Mouse (Mus musculus) neural tube, embryonic 13.5 days (tissue): Measurements from ENCODE around the gene Hoxb8. TPM values are rescaled to one million over a fixed set of nuclear protein-coding genes. Genes with fewer than 3 reads are reported as not detected.

Experiments
- ATAC-seq: fragments of 200-750 bp; cut with Nextera tagmentation; 2 replicates; pipeline ENCODE4 v1.8.0; 2017; ENCODE audit warnings: low read depth, mild to moderate bottlenecking, moderate TSS enrichment, moderate library complexity
- H3K27ac ChIP-seq: fragments of 300-500 bp; sonication (generic); replicated peaks from 2 replicates; pipeline ENCODE4 v1.5.1; 2015; ENCODE audit warnings: moderate library complexity, mild to moderate bottlenecking, inconsistent platforms
- H3K27me3 ChIP-seq: fragments of 300-500 bp; sonication (generic); 2 replicates; pipeline ENCODE4 v1.6.1; 2015; ENCODE audit warnings: mild to moderate bottlenecking, inconsistent platforms
- H3K36me3 ChIP-seq: fragments of 300-500 bp; sonication (generic); 2 replicates; pipeline ENCODE4 v1.6.1; 2015; ENCODE audit warnings: mild to moderate bottlenecking, inconsistent platforms
- H3K4me1 ChIP-seq: fragments of 300-500 bp; sonication (generic); replicated peaks from 2 replicates; pipeline ENCODE4 v1.6.1; 2015; ENCODE audit warnings: inconsistent platforms
- H3K4me2 ChIP-seq: fragments of 300-500 bp; sonication (generic); 2 replicates; pipeline ENCODE4 v1.6.1; 2015; ENCODE audit warnings: inconsistent platforms, mild to moderate bottlenecking, moderate library complexity
- H3K4me3 ChIP-seq: fragments of 300-500 bp; sonication (generic); 2 replicates; pipeline ENCODE4 v1.5.1; 2015; ENCODE audit warnings: mild to moderate bottlenecking, inconsistent platforms
- H3K9ac ChIP-seq: fragments of 300-500 bp; sonication (generic); 2 replicates; pipeline ENCODE4 v1.6.1; 2015; ENCODE audit warnings: moderate library complexity, mild to moderate bottlenecking, inconsistent platforms
- H3K9me3 ChIP-seq: fragments of 300-500 bp; sonication (generic); 2 replicates; pipeline ENCODE4 v1.6.1; 2016; ENCODE audit warnings: inconsistent platforms
- WGBS: fragments of 180-500 bp; shearing (Covaris S2); methylation state at CpG from one replicate; pipeline ENCODE4 v1.1.7; 2015; 5-methylcytosine and 5-hydroxymethylcytosine counted together
- polyA plus RNA-seq: library from polyadenylated mRNA; unstranded; fragments of >200 nt; fragmentation: Nextera tagmentation; extraction: Ambion mirVana; gene quantifications from 2 replicates; pipeline ENCODE4 v1.2.1, GENCODE M21; 2015

Gene Hoxb8
- polyA plus RNA-seq, 1 experiment from 2014 or later: 81.7 TPM

DNA sequence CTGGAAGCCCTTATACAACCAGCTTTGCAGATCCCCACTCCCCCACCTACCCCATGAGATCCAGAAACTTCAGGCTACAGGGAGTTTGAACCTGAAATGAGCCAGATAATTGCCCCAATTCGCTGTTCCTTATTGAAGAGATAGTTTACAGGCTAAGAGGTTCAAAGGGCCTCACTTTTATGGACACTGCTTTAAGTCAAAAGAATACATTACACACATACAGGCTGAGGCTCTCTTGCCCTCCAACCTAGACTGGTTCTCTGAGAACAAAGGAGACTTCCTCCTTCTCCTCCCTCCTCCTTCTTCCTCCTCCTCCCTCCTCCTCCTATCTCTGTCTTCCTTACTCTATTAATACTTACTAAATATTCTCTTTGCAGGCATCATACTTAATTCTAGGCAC lies 22.2 kb upstream of the Hoxb8 start:
- Histone ChIP-seq H3K9ac (0 out of 2 replicates have a peak overlapping the region, but pooled peaks have one; percentile 1), H3K27me3 (peaks cover 50% of the 10 kb centered on the region), H3K27ac (peak overlapping the region; percentile 67), H3K9me3 (no peaks in the 10 kb centered on the region), H3K4me2 (no peak overlapping the region), H3K4me3 (no peak overlapping the region), H3K4me1 (peaks cover 98% of the 10 kb centered on the region), H3K36me3 (no peaks in the 10 kb centered on the region; the same call in 1 of the 2 replicates)
- no peak for ATAC-seq
- 7% methylated on average over 1 of the region's 1 CpGs for WGBS

DNA sequence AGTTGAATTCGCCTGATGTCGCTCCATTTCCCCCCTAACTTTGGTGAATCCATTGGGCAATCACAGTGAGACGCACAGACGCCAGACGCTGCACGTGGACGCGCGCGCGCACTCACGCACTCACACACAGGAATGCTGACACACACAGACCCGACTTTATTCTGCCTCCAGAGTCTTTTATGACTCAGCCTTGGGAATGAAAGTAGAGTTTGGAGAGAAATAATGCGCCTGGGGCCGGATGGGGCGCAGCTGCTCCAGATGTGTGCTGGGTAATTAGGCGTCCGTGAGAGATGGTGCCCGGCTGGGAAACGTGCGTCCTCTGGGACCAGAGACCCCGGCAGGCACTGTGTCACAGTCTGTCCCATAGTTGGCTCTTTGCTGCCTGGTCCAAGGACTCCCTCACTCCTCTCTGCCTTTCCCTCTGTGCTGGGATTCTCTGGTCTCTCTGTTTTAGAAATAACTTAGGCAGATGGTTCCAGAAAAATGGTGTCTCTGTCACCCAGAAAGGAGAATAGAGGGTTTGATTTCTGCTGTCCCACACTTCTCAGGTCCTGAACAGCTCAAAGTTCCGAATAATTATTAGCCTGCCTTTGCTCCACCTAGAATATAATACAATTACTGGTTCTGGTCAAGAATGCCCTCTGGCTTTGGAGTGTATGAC lies 21.3 kb upstream of the Hoxb8 start:
- peak; percentile 40 for ATAC-seq
- Histone ChIP-seq H3K9ac (no peak overlapping the region), H3K4me2 (peak overlapping the region; percentile 43), H3K27me3 (peaks cover 47% of the 10 kb centered on the region), H3K4me1 (peaks cover 98% of the 10 kb centered on the region), H3K27ac (peak overlapping the region; percentile 67), H3K4me3 (peak overlapping the region; percentile 17; the same call in 1 of the 2 replicates), H3K36me3 (peaks cover 6% of the 10 kb centered on the region; the same call in 1 of the 2 replicates), H3K9me3 (no peaks in the 10 kb centered on the region)
- 3% methylated on average over 23 of the region's 23 CpGs for WGBS

DNA sequence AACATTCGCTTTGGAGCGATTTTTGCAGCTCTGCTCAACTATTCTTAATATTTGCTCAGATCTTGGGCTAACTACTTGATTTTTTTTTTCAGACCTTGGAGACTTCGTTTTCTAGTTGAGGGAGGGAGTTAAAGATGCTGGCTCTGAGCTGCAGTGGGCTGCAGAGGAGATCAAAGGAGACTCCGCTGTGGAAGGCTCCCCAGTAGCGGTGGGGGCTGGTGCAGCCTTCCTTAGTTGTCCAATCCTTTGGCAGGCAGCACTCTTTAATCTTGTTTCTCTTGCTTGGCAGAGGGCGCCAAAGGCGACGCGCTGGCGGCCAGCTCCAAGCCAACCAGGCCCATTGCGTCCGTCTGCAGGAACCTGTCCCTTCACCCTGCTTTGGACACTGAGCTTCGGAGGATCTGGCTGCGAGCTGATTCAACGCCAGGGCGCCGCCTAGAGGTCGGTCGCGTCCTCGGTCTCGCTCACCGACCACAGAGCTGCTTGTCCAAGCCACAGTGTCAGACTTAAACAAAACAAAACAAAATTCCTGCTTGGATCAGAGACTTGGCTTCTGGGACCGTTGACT lies 20.3 kb upstream of the Hoxb8 start:
- Histone ChIP-seq H3K4me1 (peaks cover 98% of the 10 kb centered on the region), H3K27me3 (peaks cover 49% of the 10 kb centered on the region), H3K36me3 (peaks cover 6% of the 10 kb centered on the region; the same call in 1 of the 2 replicates), H3K9me3 (no peaks in the 10 kb centered on the region), H3K4me3 (peak overlapping the region; percentile 10; the same call in 1 of the 2 replicates), H3K4me2 (peak overlapping the region; percentile 41), H3K27ac (peak overlapping the region; percentile 67), H3K9ac (peak overlapping the region; percentile 58)
- 0 out of 2 replicates have a peak, but pooled peaks have one; percentile 20 for ATAC-seq
- WGBS: 3% methylated on average over 24 of the region's 24 CpGs

DNA sequence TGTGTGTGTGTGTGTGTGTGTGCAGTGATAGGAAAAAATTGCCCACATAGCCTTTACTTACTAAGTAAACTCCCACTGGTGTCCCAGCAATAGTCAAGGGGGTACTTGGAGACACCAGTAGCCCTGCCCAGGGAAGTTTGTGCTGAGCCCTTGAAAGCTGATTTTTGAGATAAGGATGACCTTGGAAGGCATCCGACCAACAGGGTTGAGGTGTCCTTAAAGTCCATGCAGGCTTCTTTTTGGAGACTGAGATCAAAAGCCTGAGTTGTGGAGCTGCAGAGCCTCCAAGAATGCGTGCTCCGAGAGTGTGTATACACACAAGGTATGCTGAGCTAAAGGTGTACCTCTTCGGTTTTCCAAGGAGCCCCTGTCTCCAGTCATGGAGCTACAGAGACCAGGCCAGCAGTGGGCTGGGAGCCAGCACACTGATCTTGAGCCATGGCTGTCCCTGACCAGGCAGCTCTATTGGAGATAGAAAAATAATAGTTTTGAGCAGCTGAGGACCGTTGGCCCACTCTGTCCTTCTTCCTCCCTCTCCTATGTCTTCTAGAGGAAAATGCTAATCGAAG lies 19.4 kb upstream of the Hoxb8 start:
- 27% methylated on average over 6 of the region's 6 CpGs for WGBS
- Histone ChIP-seq H3K4me2 (no peak overlapping the region), H3K27me3 (peaks cover 47% of the 10 kb centered on the region), H3K4me3 (no peak overlapping the region), H3K9me3 (no peaks in the 10 kb centered on the region), H3K27ac (no peak overlapping the region), H3K9ac (no peak overlapping the region), H3K4me1 (peaks cover 98% of the 10 kb centered on the region), H3K36me3 (peaks cover 6% of the 10 kb centered on the region; the same call in 1 of the 2 replicates)
- ATAC-seq: no peak

DNA sequence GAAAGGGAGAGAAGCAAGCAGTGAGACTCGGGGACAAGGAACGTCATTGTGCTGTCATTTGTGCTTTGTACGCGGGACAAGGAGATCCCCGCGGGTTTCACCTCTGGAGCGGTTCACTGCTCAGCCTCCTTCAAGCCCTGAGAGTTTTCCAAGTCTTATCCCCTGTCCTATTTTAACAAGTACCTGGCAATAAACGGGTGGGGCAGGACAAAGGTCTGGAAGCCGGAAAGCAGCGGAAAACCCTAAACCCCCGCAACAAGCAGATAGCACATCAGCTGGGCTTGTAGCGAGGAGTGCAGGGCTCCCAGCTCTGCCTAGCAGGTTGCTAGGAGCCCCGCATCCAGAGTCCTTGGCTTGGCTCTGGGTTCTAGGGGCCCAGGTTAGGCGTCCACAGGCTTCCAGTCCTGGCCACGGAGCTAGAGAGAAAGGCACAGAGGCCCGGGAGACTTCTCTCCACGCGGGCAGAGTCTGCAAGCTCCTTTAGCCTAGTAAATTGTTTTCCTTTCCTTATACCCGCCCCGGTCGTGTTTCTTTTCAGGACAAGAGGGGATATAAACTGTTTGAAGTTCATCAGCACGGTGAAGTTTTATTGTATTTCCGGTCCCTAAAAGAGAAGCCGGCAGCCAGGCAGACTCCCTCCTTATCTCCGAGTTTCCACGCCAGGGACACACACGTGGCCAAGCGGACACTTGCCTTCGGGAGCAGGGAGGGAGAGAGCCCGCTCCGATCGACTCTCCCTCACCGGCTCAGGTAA lies 17.9 kb upstream of the Hoxb8 start:
- 7% methylated on average over 33 of the region's 33 CpGs for WGBS
- no peaks in the 10 kb centered on the region for H3K9me3 ChIP-seq
- ATAC-seq: no peak
- H3K27ac ChIP-seq: peak overlapping the region; percentile 30
- H3K4me2 ChIP-seq: peak overlapping the region; percentile 48
- peak overlapping the region; percentile 63 for H3K9ac ChIP-seq
- H3K4me1 ChIP-seq: peaks cover 93% of the 10 kb centered on the region
- peak overlapping the region; percentile 10 for H3K4me3 ChIP-seq
- H3K36me3 ChIP-seq: peaks cover 6% of the 10 kb centered on the region; the same call in 1 of the 2 replicates
- peaks cover 33% of the 10 kb centered on the region for H3K27me3 ChIP-seq

DNA sequence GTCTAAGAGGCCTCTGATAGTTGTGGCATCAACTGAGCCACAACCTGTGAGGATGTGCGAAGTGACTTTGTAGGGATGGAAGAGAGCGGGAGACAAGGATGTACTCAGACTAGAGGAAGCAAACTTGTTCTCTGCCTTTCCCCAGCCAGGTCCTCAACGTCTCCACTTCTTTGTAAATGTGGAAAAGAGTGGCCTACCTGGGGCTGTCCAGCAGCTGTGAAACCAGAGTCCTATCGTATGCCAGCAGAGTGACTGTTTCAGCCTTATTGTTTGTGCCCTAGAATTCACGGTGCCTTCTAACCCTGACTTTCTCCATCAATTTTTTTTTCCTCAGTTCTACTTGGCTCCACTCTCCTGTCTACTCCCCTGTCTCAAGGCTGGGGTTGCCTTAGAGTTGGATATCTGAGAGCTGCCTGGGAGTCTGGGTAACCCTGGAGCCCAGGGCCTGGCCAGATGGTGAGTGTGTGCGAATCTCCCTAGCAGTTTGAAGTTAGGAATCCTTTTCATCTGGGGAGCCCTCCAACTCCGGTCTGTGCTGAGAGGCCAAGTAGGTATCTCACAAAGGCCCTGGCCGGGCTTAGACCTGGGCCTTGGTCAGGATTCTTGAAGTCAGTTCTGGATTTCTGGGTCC lies 17.2 kb upstream of the Hoxb8 start:
- H3K27me3 ChIP-seq: peaks cover 29% of the 10 kb centered on the region
- no peak for ATAC-seq
- peaks cover 6% of the 10 kb centered on the region; the same call in 1 of the 2 replicates for H3K36me3 ChIP-seq
- H3K27ac ChIP-seq: peak overlapping the region; percentile 53; the same call in 1 of the 2 replicates
- peaks cover 93% of the 10 kb centered on the region for H3K4me1 ChIP-seq
- H3K4me3 ChIP-seq: peak overlapping the region; percentile 10; the same call in 1 of the 2 replicates
- H3K4me2 ChIP-seq: peak overlapping the region; percentile 48
- 27% methylated on average over 8 of the region's 8 CpGs for WGBS
- peak overlapping the region; percentile 63 for H3K9ac ChIP-seq
- H3K9me3 ChIP-seq: no peaks in the 10 kb centered on the region

DNA sequence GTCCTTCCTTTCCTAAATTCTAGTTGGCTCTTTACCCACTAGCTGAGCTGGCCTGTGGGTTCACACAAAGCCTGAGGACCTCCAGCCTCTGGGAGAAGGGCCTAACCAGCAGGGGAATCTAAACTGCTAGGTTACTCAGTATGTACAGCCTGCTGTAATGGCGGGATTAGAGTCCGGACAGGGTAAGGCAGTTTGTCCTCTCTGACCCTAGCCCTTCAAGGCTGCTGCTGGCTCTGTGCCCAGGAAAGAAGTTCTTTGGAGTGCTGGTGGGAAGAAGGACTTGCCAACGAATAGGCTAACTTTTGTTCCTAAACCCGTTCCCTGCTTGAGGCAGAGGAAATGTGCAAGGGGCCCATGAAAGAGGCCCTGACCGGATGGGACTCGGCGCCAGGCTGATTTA lies 15.8 kb upstream of the Hoxb8 start:
- Histone ChIP-seq H3K4me3 (no peak overlapping the region), H3K36me3 (peaks cover 6% of the 10 kb centered on the region; the same call in 1 of the 2 replicates), H3K27me3 (peaks cover 29% of the 10 kb centered on the region), H3K4me2 (peak overlapping the region; percentile 29), H3K9me3 (no peaks in the 10 kb centered on the region), H3K27ac (peak overlapping the region; percentile 75), H3K4me1 (peaks cover 93% of the 10 kb centered on the region), H3K9ac (peak overlapping the region; percentile 42; the same call in 1 of the 2 replicates)
- ATAC-seq: no peak
- 12% methylated on average over 7 of the region's 7 CpGs for WGBS

DNA sequence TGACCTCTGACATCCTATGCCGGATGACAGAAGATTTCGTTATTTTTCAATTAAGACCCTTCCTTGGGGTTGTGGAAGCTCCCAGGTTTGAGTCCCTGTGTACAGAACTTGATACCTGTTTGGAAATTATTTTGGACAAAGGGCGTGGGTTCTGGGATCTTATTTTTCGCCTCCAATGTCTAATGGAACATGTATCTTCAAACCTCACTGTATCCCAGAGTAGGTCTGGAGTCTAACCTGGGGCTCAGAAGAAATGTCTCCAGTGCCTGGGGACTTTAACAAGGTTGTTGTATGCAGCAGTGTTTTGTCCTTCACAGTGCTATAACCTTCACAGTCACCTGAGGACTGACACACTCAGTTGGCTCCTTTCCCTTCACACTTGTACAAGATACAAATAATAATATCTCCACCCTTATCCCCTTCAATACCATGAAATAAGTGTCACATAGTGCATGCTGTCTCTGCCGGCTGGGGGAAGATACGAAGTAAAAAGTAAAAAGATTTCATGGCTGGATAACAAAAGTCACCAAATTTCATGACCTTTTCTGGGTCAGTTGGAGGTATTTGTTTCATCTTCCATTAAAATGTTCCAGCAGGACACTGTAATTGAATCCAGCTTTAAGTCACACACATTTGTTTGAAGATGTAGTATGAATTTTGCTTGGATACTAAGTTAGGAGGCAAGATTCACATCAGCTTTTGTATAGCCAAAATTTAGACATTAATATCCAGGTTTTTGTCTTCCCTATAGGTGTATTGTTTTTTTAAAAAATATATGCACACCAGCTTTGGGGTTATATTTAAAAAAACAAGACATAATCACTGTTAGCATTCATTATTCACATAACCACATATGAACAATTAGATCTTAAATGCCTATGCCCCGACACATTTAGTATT lies 14.4 kb upstream of the Hoxb8 start:
- Histone ChIP-seq H3K4me2 (peak overlapping the region; percentile 31), H3K9me3 (no peaks in the 10 kb centered on the region)

DNA sequence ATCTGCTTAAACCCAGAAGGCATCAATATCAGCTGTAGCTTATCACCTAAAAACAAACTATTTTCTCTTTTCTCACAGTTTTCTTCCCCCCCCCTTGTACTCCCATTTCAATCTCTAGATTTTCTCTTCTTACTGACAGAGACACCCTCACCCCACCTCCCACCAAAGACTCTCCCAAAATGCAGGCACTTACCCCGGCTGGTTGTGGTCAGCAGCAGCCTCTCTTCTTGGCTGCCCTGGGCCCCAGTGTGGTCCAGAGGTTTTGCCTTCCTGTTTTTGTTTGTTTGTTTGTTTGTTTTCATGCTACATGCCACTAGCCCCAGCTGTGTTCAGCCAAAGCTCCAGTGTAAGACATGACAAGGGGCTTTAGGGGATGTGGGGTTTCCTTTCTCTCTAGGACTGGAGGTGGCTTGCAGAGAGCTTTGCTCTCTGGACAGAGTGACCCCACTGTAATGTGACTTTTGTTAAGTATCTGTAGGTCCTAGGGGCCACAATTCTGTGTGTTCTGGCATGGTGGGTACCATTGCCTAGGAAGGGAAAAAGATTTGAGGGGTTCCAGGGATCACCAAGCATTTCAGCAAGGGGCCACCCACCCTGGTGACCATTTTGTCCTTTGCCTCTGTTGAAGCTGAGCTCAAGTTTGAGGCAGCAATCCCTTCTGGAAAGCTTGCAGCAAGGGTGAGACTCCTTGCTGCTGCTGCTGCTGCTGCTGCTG lies 13.5 kb upstream of the Hoxb8 start:
- peaks cover 19% of the 10 kb centered on the region for H3K27me3 ChIP-seq
- H3K9ac ChIP-seq: peak overlapping the region; percentile 100
- H3K27ac ChIP-seq: peak overlapping the region; percentile 100
- H3K4me3 ChIP-seq: no peak overlapping the region
- H3K9me3 ChIP-seq: no peaks in the 10 kb centered on the region
- ATAC-seq: no peak
- H3K4me1 ChIP-seq: peaks cover 83% of the 10 kb centered on the region
- peak overlapping the region; percentile 96 for H3K4me2 ChIP-seq
- peaks cover 6% of the 10 kb centered on the region; the same call in 1 of the 2 replicates for H3K36me3 ChIP-seq
- WGBS: 17% methylated on average over 1 of the region's 1 CpGs

More for the DNA sequence above, 14.4 kb upstream of the Hoxb8 start:
- Histone ChIP-seq H3K4me1 (peaks cover 84% of the 10 kb centered on the region), H3K4me3 (peak overlapping the region; percentile 10; the same call in 1 of the 2 replicates), H3K27me3 (peaks cover 28% of the 10 kb centered on the region), H3K36me3 (peaks cover 6% of the 10 kb centered on the region; the same call in 1 of the 2 replicates), H3K9ac (peak overlapping the region; percentile 42; the same call in 1 of the 2 replicates), H3K27ac (peak overlapping the region; percentile 75)
- no peak for ATAC-seq
- 45% methylated on average over 7 of the region's 7 CpGs for WGBS

DNA sequence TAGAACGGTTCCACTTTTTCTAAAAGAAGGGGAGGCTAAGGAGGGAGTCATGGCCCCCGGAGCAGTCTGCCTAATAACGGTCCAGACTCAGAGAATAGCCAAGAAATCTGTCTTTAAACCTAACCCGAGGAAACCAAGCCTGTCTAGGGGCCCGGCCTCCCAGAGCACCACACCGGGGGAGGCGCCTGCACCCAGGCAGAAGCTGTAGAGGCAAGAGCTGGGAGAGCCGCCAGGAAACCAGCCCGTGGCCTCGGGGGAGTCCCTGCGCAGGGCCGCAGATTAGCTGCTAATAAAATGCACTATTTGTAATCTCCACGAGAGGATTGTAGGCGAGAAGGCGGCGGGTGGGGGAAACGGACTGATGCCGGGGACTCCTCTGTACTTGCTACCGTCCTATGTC lies 11.8 kb upstream of the Hoxb8 start:
- peak overlapping the region; percentile 100 for H3K9ac ChIP-seq
- peak; percentile 40 for ATAC-seq
- peak overlapping the region; percentile 100 for H3K27ac ChIP-seq
- H3K9me3 ChIP-seq: no peaks in the 10 kb centered on the region
- peak overlapping the region; percentile 96 for H3K4me2 ChIP-seq
- H3K36me3 ChIP-seq: 0 out of 2 replicates have a peak, but pooled peaks cover 2% of the 10 kb centered on the region
- H3K4me1 ChIP-seq: peaks cover 83% of the 10 kb centered on the region
- under 1% methylated on average over 19 of the region's 19 CpGs for WGBS
- H3K27me3 ChIP-seq: peaks cover 14% of the 10 kb centered on the region
- H3K4me3 ChIP-seq: peak overlapping the region; percentile 99
